Mouse (Mus musculus) ovary, postnatal 36 days (tissue): ENCODE data around the gene Gm14085.
"Not testable (repeated sequence)": the region's sequence is repeated elsewhere in the genome, so short reads cannot be mapped to it uniquely, and the experiment has no call there.

Experiments used
- DNase-seq: peaks from one replicate; pipeline ENCODE4 v3.0.0; 2022; ENCODE audit warnings: low spot score, mixed read lengths

Gm14085 gene

GRCm38 (mm10) chr2:122484641-122485040 is at the start of gene Gm14085:
TSS of gene Gm14085 (plus strand) at chr2:122484941.
- no peak for DNase-seq

GRCm38 (mm10) chr2:122438706-122439482 is 45.8 kb upstream of the Gm14085 start:
- DNase-seq = not testable (repeated sequence)

- DNase-seq = not testable (repeated sequence)
Observed at GRCm38 (mm10) chr2:122440521-122440920, 44.2 kb upstream of the Gm14085 start.

- DNase-seq = no peak
Observed at GRCm38 (mm10) chr2:122441000-122441933, 43.5 kb upstream of the Gm14085 start.

- no peak for DNase-seq
Observed at GRCm38 (mm10) chr2:122450351-122450750, 34.4 kb upstream of the Gm14085 start.

- no peak for DNase-seq
Observed at GRCm38 (mm10) chr2:122452426-122452825, 32.3 kb upstream of the Gm14085 start.

- peak; percentile 5 for DNase-seq
Observed at GRCm38 (mm10) chr2:122466901-122467300, 17.8 kb upstream of the Gm14085 start.

- peak; percentile 94 for DNase-seq
Observed at GRCm38 (mm10) chr2:122467351-122468013, 17.3 kb upstream of the Gm14085 start.

GRCm38 (mm10) chr2:122469221-122469620 is 15.5 kb upstream of the Gm14085 start:
- no peak for DNase-seq

- no peak for DNase-seq
Observed at GRCm38 (mm10) chr2:122476585-122476984, 8.2 kb upstream of the Gm14085 start.

GRCm38 (mm10) chr2:122483787-122484186 is 954 bp upstream of the Gm14085 start:
- DNase-seq = not testable (repeated sequence)

- DNase-seq = not testable (repeated sequence)
Observed at GRCm38 (mm10) chr2:122485654-122486053, 913 bp downstream of the Gm14085 start.

- DNase-seq = not testable (repeated sequence)
Observed at GRCm38 (mm10) chr2:122486122-122486521, 1.4 kb downstream of the Gm14085 start.

- no peak for DNase-seq
Observed at GRCm38 (mm10) chr2:122486674-122487073, 1.9 kb downstream of the Gm14085 start.

GRCm38 (mm10) chr2:122529696-122530095 is 45.0 kb downstream of the Gm14085 start:
- not testable (repeated sequence) for DNase-seq

GRCm38 (mm10) chr2:122531290-122531689 is 46.5 kb downstream of the Gm14085 start:
- no peak for DNase-seq

GRCm38 (mm10) chr2:122531726-122532125 is 47.0 kb downstream of the Gm14085 start:
- no peak for DNase-seq

- DNase-seq = no peak
Observed at GRCm38 (mm10) chr2:122532136-122532801, 47.5 kb downstream of the Gm14085 start.

- no peak for DNase-seq
Observed at GRCm38 (mm10) chr2:122532802-122533186, 48.1 kb downstream of the Gm14085 start.

GRCm38 (mm10) chr2:122533378-122533777 is 48.6 kb downstream of the Gm14085 start:
- DNase-seq = no peak

- no peak for DNase-seq
Observed at GRCm38 (mm10) chr2:122534671-122535070, 49.9 kb downstream of the Gm14085 start.

GRCm38 (mm10) chr2:122558317-122558716 is 73.6 kb downstream of the Gm14085 start:
- DNase-seq = peak; percentile 34
